12 mouse cellular contexts compared by ENCODE assay signal in genomic region chr15:99475814-99476213, GRCm38 (mm10). TPM values are rescaled to one million over a fixed set of nuclear protein-coding genes. Genes with fewer than 3 reads are reported as not detected.
"Had no signal": no experiment of that assay in that cellular context is flagged by ENCODE, and none has a peak within 500 bp of the region (broad histone marks: within the 10 kb centered on the region; RNA-seq: fewer than 3 reads in every experiment).

No protein-coding gene starts in this region.

- H3K27ac ChIP-seq: limb, embryonic 13.5 days; liver, embryonic 14.5 days; neural tube, embryonic 12.5 days had no signal

- DNase-seq: kidney, postnatal 25 days; left cerebral cortex, postnatal 4 days; lung, adult 18-20 months; midbrain, embryonic 14.5 days; thymus, adult 2 months; thymus, postnatal 25 days had no signal

- H3K4me3 ChIP-seq: limb, embryonic 13.5 days; neural tube, embryonic 12.5 days had no signal

- H3K9ac ChIP-seq: limb, embryonic 13.5 days; liver, embryonic 14.5 days; neural tube, embryonic 12.5 days had no signal

- H3K4me2 ChIP-seq: neural tube, embryonic 12.5 days had no signal

- H3K9me3 ChIP-seq: neural tube, embryonic 12.5 days had no signal

- H3K36me3 ChIP-seq: neural tube, embryonic 12.5 days had no signal

- H3K27me3 ChIP-seq: limb, embryonic 13.5 days; neural tube, embryonic 12.5 days had no signal

RNA-seq across cellular contexts. Expression of gene Faim2, which starts 52.2 kb away (rescaled TPM):
- total RNA-seq: megakaryocyte-erythroid progenitor cell, adult 5-6 weeks; neutrophil, adult 5-6 weeks had no signal
- polyA plus RNA-seq: liver, adult 2 months; liver, embryonic 14.5 days had no signal
